Mouse (Mus musculus) stomach, postnatal 0 days (tissue): ENCODE data around the gene 6820408C15Rik.

Experiments
- CTCF ChIP-seq: IDR thresholded peaks from 2 replicates; pipeline ENCODE4 v1.5.1; 2016; ENCODE audit warnings: antibody characterized with exemption, low read depth, mild to moderate bottlenecking, moderate library complexity
- EP300 ChIP-seq: optimal IDR thresholded peaks from 2 replicates; pipeline ENCODE3; 2016; ENCODE audit warnings: antibody characterized with exemption

DNA sequence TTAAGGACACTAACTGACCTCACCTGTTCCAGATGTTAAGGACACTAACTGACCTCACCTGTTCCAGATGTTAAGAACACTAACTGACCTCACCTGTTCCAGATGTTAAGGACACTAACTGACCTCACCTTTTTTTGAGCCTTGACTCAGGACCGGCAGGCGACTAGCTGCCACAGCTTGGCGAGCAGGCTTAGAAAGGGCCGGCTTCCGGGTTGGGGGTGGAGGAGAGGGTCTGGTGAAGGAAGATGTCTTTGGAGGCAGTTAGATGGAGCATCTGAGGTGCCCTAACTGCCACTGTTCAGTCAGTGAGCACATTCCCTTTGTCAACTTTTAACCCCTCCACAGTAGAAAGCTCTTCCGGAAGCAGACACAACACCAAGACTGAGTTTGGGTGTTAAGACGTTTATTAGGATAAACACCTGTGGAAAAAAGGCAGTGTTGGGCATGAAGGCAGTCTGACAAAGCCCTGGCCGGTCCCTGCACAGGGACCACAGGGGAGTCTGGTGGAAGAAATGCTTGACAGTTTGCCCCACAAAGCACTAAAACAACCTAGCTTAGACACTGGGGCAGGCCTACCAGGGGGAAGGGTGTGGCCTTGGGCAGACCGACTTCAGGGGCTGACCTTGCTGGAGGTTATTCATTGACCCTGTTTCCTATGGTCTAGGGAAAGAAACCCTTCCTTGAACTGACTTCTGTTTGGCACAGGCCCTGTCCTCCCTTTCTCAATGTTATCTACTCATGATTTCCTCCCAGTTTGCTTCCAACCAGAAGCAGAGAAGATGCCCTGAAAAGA is 22.0 kb upstream of the 6820408C15Rik start:
- no peak for TF ChIP-seq EP300
- TF ChIP-seq CTCF, result no peak
